Comparison of ENCODE assay signal across 8 mouse cellular contexts in the genomic region with DNA sequence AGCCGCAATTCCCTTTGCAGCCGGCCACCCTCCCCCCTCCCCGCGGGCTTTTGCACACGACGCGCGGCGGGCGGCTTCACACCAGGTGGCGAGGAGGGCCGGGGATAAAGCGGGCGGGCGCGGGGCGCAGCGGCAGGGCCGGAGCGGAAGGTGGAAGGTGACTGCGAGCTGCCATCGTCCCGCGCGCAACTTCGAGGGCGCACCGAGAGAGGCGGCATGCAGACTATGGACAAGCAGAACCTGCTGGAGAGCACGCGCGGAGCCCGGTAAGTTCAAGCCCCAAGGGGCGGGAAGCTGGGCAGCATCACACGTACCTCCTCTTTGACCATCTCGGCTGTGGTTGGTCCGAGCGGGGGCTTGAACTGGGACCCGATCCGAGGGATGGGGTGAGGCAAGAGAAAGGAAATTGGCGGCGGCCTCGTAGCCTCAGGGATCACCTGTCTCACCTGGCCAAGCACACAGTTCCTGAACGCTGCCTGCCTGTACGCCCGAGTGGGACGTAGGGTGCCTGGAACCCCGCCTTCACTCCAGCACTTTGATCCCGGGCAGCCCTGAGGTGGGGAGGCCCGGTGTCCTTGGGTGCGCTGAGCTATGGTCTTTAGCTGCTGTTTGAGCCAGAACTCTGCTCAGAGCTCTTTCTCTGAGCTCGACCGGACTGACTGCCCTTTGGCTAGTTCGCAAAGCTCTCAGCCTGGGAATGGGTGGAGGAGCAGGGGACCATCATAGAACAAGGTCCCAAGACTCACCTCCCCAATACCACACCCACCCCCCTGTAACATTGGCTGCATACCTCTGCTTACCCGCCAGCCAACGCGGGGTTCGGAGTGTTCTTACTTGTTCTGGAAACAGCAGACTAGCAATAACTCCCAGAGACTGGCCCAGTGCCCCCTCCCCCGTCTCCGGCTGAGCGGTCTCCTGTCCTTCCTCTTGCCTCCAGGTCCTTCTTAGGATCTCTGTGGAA. TPM values are rescaled to one million over a fixed set of nuclear protein-coding genes. Genes with fewer than 3 reads are reported as not detected.
DNase-seq lines count a peak whose midpoint lies in the region; ATAC-seq lines count a peak whose summit lies in the region.

A gene (plus strand): TSS at position 111 of the 961 bp plus-strand sequence.

- no peak for ATAC-seq in liver, embryonic 11.5 days (replicated peaks; ENCODE audit: low FRiP score)
- ATAC-seq in embryonic facial prominence, embryonic 13.5 days (ENCODE audit: insufficient number of reproducible peaks, insufficient read depth, low FRiP score, low TSS enrichment, low read depth) = 0 out of 2 replicates have a peak, but pooled peaks have one; percentile 20
- ATAC-seq in erythroid progenitor cell, adult 5-6 weeks (replicated peaks; ENCODE audit: low FRiP score, poor library complexity, severe bottlenecking) = no peak
- ATAC-seq in inflammation-experienced regulatory T-cells, adult 6 months = no peak

- peaks cover 6% of the 10 kb centered on the region for H3K4me1 ChIP-seq in liver, embryonic 11.5 days (replicated peaks; ENCODE audit: control insufficient read depth, insufficient read depth, low read length)
- H3K4me1 ChIP-seq in embryonic facial prominence, embryonic 13.5 days = peaks cover 13% of the 10 kb centered on the region

- H3K9me3 ChIP-seq in liver, embryonic 11.5 days (ENCODE audit: control insufficient read depth, low read length) = no peaks in the 10 kb centered on the region
- H3K9me3 ChIP-seq in embryonic facial prominence, embryonic 13.5 days = 0 out of 2 replicates have a peak, but pooled peaks cover 4% of the 10 kb centered on the region

- H3K9ac ChIP-seq in liver, embryonic 11.5 days (ENCODE audit: low read depth, low read length) = no peak within 1 kb of the TSS; the same call in 1 of the 2 replicates
- peak within 1 kb of the TSS; percentile 49; the same call in 1 of the 2 replicates for H3K9ac ChIP-seq in embryonic facial prominence, embryonic 13.5 days

- peak within 1 kb of the TSS; percentile 33 for H3K4me3 ChIP-seq in liver, embryonic 11.5 days (ENCODE audit: low read depth, low read length)
- H3K4me3 ChIP-seq in embryonic facial prominence, embryonic 13.5 days = peak within 1 kb of the TSS; percentile 35

- no peaks in the 10 kb centered on the region for H3K36me3 ChIP-seq in liver, embryonic 11.5 days (ENCODE audit: control insufficient read depth, insufficient read depth, low read length)
- H3K36me3 ChIP-seq in embryonic facial prominence, embryonic 13.5 days = no peaks in the 10 kb centered on the region

- no peak within 1 kb of the TSS for H3K27ac ChIP-seq in liver, embryonic 11.5 days (ENCODE audit: low read depth, low read length)
- no peak within 1 kb of the TSS for H3K27ac ChIP-seq in embryonic facial prominence, embryonic 13.5 days

- peak within 1 kb of the TSS; percentile 60 for H3K4me2 ChIP-seq in liver, embryonic 11.5 days
- H3K4me2 ChIP-seq in embryonic facial prominence, embryonic 13.5 days = peak within 1 kb of the TSS; percentile 61

- DNase-seq in liver, embryonic 11.5 days (ENCODE audit: low spot score) = peak; percentile 43
- DNase-seq in liver = no peak
- DNase-seq in kidney, adult 18-20 months = peak; percentile 73
- DNase-seq in mesoderm, embryonic 11.5 days (ENCODE audit: low read depth, low spot score) = peak; percentile 26
- no peak for DNase-seq in layer of hippocampus, adult 9-11 months

- 3% methylated on average over 61 of the region's 61 CpGs for WGBS in liver, embryonic 11.5 days
- 2% methylated on average over 61 of the region's 61 CpGs for WGBS in embryonic facial prominence, embryonic 13.5 days

- H3K27me3 ChIP-seq in liver, embryonic 11.5 days (replicated peaks; ENCODE audit: control insufficient read depth, insufficient read depth, low read length) = peaks cover 42% of the 10 kb centered on the region
- peaks cover 67% of the 10 kb centered on the region for H3K27me3 ChIP-seq in embryonic facial prominence, embryonic 13.5 days

RNA-seq across cellular contexts. Expression of the gene that starts here (rescaled TPM):
- not detected in 2 replicates for polyA plus RNA-seq in liver, embryonic 11.5 days (2014; fragmentation: Nextera tagmentation; extraction: Ambion mirVana)
- 0.34 and 0.38 TPM in 2 replicates for polyA plus RNA-seq in embryonic facial prominence, embryonic 13.5 days (2015; fragmentation: Nextera tagmentation; extraction: Ambion mirVana)
- total RNA-seq in erythroid progenitor cell, adult 5-6 weeks (2015; ENCODE audit: low replicate concordance) = not detected in 2 replicates
- total RNA-seq in erythroid progenitor cell, adult 5-6 weeks (2017; ENCODE audit: low replicate concordance) = not detected in 2 replicates
- under 1 TPM; 0.21 to 0.34 (median 0.29) TPM for polyA plus RNA-seq in inflammation-experienced regulatory T-cells, adult 6 months (2017; shearing (Covaris generic))

Comparison
In these comparisons a context has a peak if more than half of its experiments do, and no peak if none do; other contexts are left out.
1. Peak in DNase-seq, H3K4me3 ChIP-seq and H3K4me2 ChIP-seq in liver, embryonic 11.5 days; RNA of the gene not detected or under 1 TPM.
2. Peak in ATAC-seq, H3K4me3 ChIP-seq, H3K9ac ChIP-seq and H3K4me2 ChIP-seq in embryonic facial prominence, embryonic 13.5 days; RNA of the gene not detected or under 1 TPM.
3. DNase-seq: peak in kidney, adult 18-20 months (single experiment) and mesoderm, embryonic 11.5 days (single experiment); none in liver (single experiment) and layer of hippocampus, adult 9-11 months (single experiment).